Mouse (Mus musculus): ENCODE data around the gene Shmt2. TPM values are rescaled to one million over a fixed set of nuclear protein-coding genes. Genes with fewer than 3 reads are reported as not detected.

Gene Shmt2
- polyA plus RNA-seq, 1 experiment = 67.4 TPM

DNA sequence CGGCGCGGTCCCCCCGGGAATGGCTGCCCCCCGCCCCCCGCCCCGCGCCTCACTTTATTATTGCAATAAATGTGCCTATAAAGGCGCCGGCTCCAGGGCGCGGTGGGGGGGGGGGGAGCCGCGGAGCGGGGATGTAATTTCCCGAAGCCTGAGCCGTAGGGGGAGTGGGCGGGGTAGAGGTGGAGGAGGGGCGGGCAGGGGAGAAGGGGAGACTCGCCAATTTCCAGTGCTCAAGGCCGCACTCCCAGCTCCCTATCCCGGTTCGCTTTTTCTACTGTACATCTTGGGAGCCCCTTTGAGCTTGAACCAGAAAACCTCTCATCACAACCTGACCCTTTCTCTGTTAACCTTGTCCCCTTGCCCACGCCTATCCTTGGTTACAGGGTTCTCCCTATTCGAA lies 8.7 kb upstream of the Shmt2 start:
- TF ChIP-seq EP300 (IDR thresholded peaks at IDR 0.05; ENCODE audit: insufficient read depth, low read depth, low read length) (no peak), POLR2A (IDR thresholded peaks at IDR 0.05; ENCODE audit: insufficient read depth, low read length) (no peak), CTCF (IDR thresholded peaks at IDR 0.05; ENCODE audit: low read depth, low read length) (no peak)
- Histone ChIP-seq H3K4me1 (ENCODE audit: control insufficient read depth, insufficient read depth, low read length) (peaks cover 5% of the 10 kb centered on the region), H3K9me3 (replicated peaks; ENCODE audit: control insufficient read depth, insufficient read depth, low read length, poor library complexity, severe bottlenecking) (no peaks in the 10 kb centered on the region), H3K27ac (ENCODE audit: insufficient read depth, low read length) (no peak overlapping the region), H3K9ac (ENCODE audit: low read depth, poor library complexity, severe bottlenecking) (no peak overlapping the region), H3K4me3 (ENCODE audit: low read depth, low read length) (no peak overlapping the region), H3K27me3 (ENCODE audit: control insufficient read depth, insufficient read depth, low read length, poor library complexity, severe bottlenecking) (peaks cover 8% of the 10 kb centered on the region; the same call in 1 of the 2 replicates), H3K36me3 (ENCODE audit: control insufficient read depth, insufficient read depth, low read length, poor library complexity, severe bottlenecking) (no peaks in the 10 kb centered on the region)

DNA sequence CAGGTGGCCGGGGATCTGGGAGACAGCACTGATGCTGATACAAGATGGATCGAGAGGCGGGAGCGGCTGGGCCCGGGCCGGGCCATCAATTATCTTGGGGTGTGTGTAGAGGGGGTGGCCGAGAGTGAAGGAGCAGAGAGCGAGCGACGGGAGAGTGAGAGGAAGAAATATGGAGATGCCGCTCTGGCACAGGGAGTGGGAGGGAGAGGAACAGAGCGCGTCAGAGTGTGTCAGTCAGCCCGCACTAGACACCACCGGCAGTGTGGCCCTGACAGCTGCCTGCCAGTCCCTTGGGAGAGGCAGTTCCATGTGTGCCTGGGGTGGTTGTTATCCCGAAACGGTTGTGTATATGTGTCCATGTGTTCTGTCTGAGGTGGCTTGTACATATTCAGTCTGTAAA lies 5.2 kb upstream of the Shmt2 start:
- TF ChIP-seq EP300 (IDR thresholded peaks at IDR 0.05; ENCODE audit: insufficient read depth, low read depth, low read length) = no peak
- no peak for TF ChIP-seq CTCF (IDR thresholded peaks at IDR 0.05; ENCODE audit: low read depth, low read length)
- TF ChIP-seq POLR2A (IDR thresholded peaks at IDR 0.05; ENCODE audit: insufficient read depth, low read length) = no peak
- Histone ChIP-seq H3K27me3 (ENCODE audit: control insufficient read depth, insufficient read depth, low read length, poor library complexity, severe bottlenecking) (peaks cover 8% of the 10 kb centered on the region; the same call in 1 of the 2 replicates), H3K4me1 (ENCODE audit: control insufficient read depth, insufficient read depth, low read length) (peaks cover 2% of the 10 kb centered on the region), H3K9ac (ENCODE audit: low read depth, poor library complexity, severe bottlenecking) (no peak overlapping the region), H3K27ac (ENCODE audit: insufficient read depth, low read length) (no peak overlapping the region), H3K36me3 (ENCODE audit: control insufficient read depth, insufficient read depth, low read length, poor library complexity, severe bottlenecking) (no peaks in the 10 kb centered on the region), H3K4me3 (ENCODE audit: low read depth, low read length) (no peak overlapping the region), H3K9me3 (replicated peaks; ENCODE audit: control insufficient read depth, insufficient read depth, low read length, poor library complexity, severe bottlenecking) (no peaks in the 10 kb centered on the region)

DNA sequence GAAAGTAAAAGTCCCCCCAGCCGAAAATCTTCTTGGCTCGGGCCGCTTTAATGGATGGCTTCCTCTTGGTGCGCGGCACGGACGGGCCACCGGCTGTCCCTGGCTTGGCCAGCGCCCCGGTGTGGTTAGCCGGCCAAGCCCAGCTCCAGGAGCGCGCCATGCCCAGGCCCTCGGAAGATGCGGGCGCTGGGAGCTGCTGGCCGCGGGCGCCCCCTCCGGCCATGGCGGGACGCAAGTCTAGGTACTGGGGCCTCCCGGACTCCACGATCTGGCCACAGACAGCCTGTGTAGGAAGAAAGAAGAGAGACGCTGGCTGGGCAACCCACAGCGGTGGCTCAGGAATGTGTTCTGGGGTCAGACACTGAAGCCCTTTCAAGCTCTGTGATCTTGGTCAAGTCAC lies 4.4 kb upstream of the Shmt2 start:
- Histone ChIP-seq H3K9ac (ENCODE audit: low read depth, poor library complexity, severe bottlenecking) (peak overlapping the region; percentile 43), H3K4me3 (ENCODE audit: low read depth, low read length) (peak overlapping the region; percentile 67), H3K4me1 (ENCODE audit: control insufficient read depth, insufficient read depth, low read length) (peaks cover 2% of the 10 kb centered on the region), H3K9me3 (replicated peaks; ENCODE audit: control insufficient read depth, insufficient read depth, low read length, poor library complexity, severe bottlenecking) (no peaks in the 10 kb centered on the region), H3K27me3 (ENCODE audit: control insufficient read depth, insufficient read depth, low read length, poor library complexity, severe bottlenecking) (peaks cover 3% of the 10 kb centered on the region; the same call in 1 of the 2 replicates), H3K36me3 (ENCODE audit: control insufficient read depth, insufficient read depth, low read length, poor library complexity, severe bottlenecking) (no peaks in the 10 kb centered on the region), H3K27ac (ENCODE audit: insufficient read depth, low read length) (no peak overlapping the region)
- TF ChIP-seq CTCF (IDR thresholded peaks at IDR 0.05; ENCODE audit: low read depth, low read length) (peak; percentile 32), POLR2A (IDR thresholded peaks at IDR 0.05; ENCODE audit: insufficient read depth, low read length) (no peak)

DNA sequence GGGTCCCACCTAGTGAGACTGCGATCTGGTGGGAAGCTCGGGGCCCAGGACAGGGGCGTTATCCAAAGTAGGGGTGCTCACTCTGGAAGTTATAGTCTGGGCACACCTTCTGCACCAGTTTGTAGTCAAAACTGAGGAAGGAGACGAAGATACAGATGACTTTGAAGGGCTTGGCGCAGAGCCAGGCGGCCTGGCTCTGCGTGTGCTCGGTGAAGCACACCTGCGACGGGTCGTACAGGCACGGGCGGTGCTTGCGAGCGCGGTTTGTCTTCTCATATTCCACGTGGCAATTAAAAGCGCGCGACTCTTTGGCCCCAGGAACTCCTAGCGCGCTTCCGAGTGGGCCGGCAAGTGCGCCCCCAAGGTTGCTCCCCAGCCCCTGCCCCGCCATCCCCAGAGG lies 3.8 kb upstream of the Shmt2 start:
- Histone ChIP-seq H3K4me1 (ENCODE audit: control insufficient read depth, insufficient read depth, low read length) (peaks cover 2% of the 10 kb centered on the region), H3K27me3 (ENCODE audit: control insufficient read depth, insufficient read depth, low read length, poor library complexity, severe bottlenecking) (no peaks in the 10 kb centered on the region; the same call in 1 of the 2 replicates), H3K9ac (ENCODE audit: low read depth, poor library complexity, severe bottlenecking) (peak overlapping the region; percentile 43)

DNA sequence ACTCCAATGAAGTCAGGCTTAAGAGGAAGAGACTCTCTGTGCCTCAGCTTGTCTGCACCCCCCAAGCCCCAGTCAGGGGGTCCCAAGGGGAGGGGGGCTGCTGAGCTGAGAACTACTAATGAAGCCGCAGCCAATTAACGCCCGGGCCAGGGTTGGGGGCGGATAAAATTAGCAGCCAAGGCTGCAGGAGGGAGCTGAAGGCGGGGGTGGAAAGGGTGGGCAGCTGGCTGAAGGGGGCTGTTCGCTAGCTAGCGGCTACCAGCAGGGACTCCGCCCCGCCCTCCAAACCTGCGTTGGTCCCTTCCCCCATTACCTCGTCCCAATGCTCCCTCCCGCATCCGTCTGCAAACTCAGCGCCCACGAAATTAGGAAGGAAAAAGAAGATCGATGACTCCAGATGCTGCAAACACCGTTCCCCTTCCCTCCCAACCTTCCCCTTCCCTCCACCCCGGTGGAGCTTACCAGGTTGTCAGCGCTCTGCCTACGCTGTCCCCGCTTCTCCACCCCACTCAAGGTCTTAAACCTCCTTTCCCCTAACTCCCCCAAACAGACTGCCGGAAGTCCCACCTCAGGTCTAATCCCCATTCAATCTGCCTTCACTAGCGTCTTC lies 2.5 kb upstream of the Shmt2 start:
- Histone ChIP-seq H3K9me3 (replicated peaks; ENCODE audit: control insufficient read depth, insufficient read depth, low read length, poor library complexity, severe bottlenecking) (no peaks in the 10 kb centered on the region), H3K4me1 (ENCODE audit: control insufficient read depth, insufficient read depth, low read length) (peaks cover 2% of the 10 kb centered on the region), H3K4me3 (ENCODE audit: low read depth, low read length) (peak overlapping the region; percentile 54), H3K27ac (ENCODE audit: insufficient read depth, low read length) (no peak overlapping the region), H3K9ac (ENCODE audit: low read depth, poor library complexity, severe bottlenecking) (peak overlapping the region; percentile 17), H3K27me3 (ENCODE audit: control insufficient read depth, insufficient read depth, low read length, poor library complexity, severe bottlenecking) (no peaks in the 10 kb centered on the region; the same call in 1 of the 2 replicates), H3K36me3 (ENCODE audit: control insufficient read depth, insufficient read depth, low read length, poor library complexity, severe bottlenecking) (no peaks in the 10 kb centered on the region)
- TF ChIP-seq CTCF (IDR thresholded peaks at IDR 0.05; ENCODE audit: low read depth, low read length) (no peak), EP300 (IDR thresholded peaks at IDR 0.05; ENCODE audit: insufficient read depth, low read depth, low read length) (no peak), POLR2A (IDR thresholded peaks at IDR 0.05; ENCODE audit: insufficient read depth, low read length) (no peak)

More for the DNA sequence above, 3.8 kb upstream of the Shmt2 start:
- no peaks in the 10 kb centered on the region for H3K36me3 ChIP-seq (ENCODE audit: control insufficient read depth, insufficient read depth, low read length, poor library complexity, severe bottlenecking)
- no peaks in the 10 kb centered on the region for H3K9me3 ChIP-seq (replicated peaks; ENCODE audit: control insufficient read depth, insufficient read depth, low read length, poor library complexity, severe bottlenecking)
- peak overlapping the region; percentile 67 for H3K4me3 ChIP-seq (ENCODE audit: low read depth, low read length)
- no peak for TF ChIP-seq EP300 (IDR thresholded peaks at IDR 0.05; ENCODE audit: insufficient read depth, low read depth, low read length)
- TF ChIP-seq CTCF (IDR thresholded peaks at IDR 0.05; ENCODE audit: low read depth, low read length) = no peak
- no peak for TF ChIP-seq POLR2A (IDR thresholded peaks at IDR 0.05; ENCODE audit: insufficient read depth, low read length)
- H3K27ac ChIP-seq (ENCODE audit: insufficient read depth, low read length) = no peak overlapping the region

DNA sequence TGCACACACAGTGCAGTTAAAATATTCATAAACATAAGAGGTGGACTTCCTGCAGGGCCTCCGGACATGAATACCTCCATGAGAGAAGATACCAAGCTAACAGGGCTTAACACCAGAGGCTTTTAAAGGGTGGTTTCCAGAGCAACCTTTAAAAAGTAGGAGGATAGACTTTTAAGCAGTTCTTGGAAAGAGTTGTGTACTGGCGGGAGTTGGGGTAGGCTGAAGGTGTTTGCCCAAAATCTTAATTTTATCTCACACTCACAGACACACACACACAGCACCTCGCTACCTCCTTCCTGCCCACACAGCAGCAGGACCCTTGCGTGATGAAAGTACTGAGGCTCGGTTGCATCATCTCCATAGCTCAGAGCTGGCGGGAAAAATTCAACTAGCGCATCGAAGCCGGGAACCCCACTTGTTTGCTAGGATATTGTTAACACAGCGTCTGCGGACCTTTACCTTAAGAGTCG lies 598 bp downstream of the Shmt2 start:
- Histone ChIP-seq H3K27me3 (ENCODE audit: control insufficient read depth, insufficient read depth, low read length, poor library complexity, severe bottlenecking) (no peaks in the 10 kb centered on the region; the same call in 1 of the 2 replicates), H3K9me3 (replicated peaks; ENCODE audit: control insufficient read depth, insufficient read depth, low read length, poor library complexity, severe bottlenecking) (no peaks in the 10 kb centered on the region), H3K9ac (ENCODE audit: low read depth, poor library complexity, severe bottlenecking) (peak overlapping the region; percentile 87), H3K4me1 (ENCODE audit: control insufficient read depth, insufficient read depth, low read length) (no peaks in the 10 kb centered on the region), H3K36me3 (ENCODE audit: control insufficient read depth, insufficient read depth, low read length, poor library complexity, severe bottlenecking) (peaks cover 9% of the 10 kb centered on the region), H3K4me3 (ENCODE audit: low read depth, low read length) (peak overlapping the region; percentile 75), H3K27ac (ENCODE audit: insufficient read depth, low read length) (no peak overlapping the region)
- TF ChIP-seq EP300 (IDR thresholded peaks at IDR 0.05; ENCODE audit: insufficient read depth, low read depth, low read length) (no peak), POLR2A (IDR thresholded peaks at IDR 0.05; ENCODE audit: insufficient read depth, low read length) (no peak), CTCF (IDR thresholded peaks at IDR 0.05; ENCODE audit: low read depth, low read length) (no peak)

All from ES-Bruce4 (cell line).